Mouse (Mus musculus) monocyte, adult 59 days (primary cell): ENCODE results near the gene Prokr2. TPM values are rescaled to one million over a fixed set of nuclear protein-coding genes. Genes with fewer than 3 reads are reported as not detected.

Source experiments
- total RNA-seq, 2 experiments: library from RNA; stranded (reverse); gene quantifications; one replicate each; pipeline ENCODE4 v1.2.4; 2023

The Prokr2 gene
- not detected for total RNA-seq

DNA sequence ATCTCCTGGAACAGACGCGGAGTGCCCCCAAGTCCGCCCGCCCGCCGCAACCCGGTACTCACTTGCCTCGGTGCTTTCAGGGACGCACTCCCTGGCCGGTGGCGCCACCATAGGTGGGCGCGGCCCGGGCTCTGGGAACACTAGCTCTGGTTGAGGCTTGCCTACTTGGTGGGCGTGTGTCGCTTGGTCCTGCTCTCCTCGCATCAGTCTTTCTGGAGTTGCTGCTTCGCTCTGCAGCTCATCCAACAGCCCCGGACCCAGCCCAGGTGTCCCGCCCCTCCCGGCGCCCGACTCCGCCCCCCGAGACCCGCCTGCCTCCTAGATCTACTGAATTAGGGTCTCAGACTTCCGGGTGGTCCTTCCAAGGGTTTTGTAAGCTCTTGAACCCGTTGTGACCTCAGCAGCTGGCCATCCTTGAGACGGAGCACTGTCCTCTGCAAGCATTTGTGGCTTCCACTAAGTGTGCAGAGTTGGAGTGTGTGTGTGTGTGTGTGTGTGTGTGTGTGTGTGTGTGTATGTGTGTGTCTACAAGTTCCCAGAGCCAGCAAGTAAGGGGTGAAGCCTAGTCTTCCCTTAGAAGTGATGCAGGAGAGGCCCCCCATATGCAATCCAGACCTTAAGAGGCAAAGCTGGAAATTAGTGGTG lies at the start of gene Prokr2:
Gene Prokr2 (minus strand): TSS at position 254 of the 645 bp plus-strand sequence.

Other genes with a start within 250 kb of the Prokr2 start
- 10 to 100 TPM; 24.4 to 30.7 TPM for gene Slc23a2, start 240.3 kb downstream of the Prokr2 start, total RNA-seq
- 10 to 100 TPM; 26.5 to 30.0 TPM for gene Tmem230, start 137.6 kb downstream of the Prokr2 start, total RNA-seq
- 100 to 1,000 TPM; 180 to 207 TPM for gene Pcna, start 132.1 kb downstream of the Prokr2 start, total RNA-seq
- gene Cds2, start 122.3 kb downstream of the Prokr2 start, total RNA-seq, result 10 to 100 TPM; 47.5 to 53.0 TPM
- gene Gpcpd1, start 202.3 kb upstream of the Prokr2 start, total RNA-seq, result 100 to 1,000 TPM; 156 to 158 TPM